ENCODE assay signal across 8 mouse cellular contexts in genomic region chr2:181600828-181601750, GRCm38 (mm10). TPM values are rescaled to one million over a fixed set of nuclear protein-coding genes. Genes with fewer than 3 reads are reported as not detected.
DNase-seq lines count a peak whose midpoint lies in the region; ATAC-seq lines count a peak whose summit lies in the region.

No protein-coding gene starts in this region.

- ATAC-seq in common myeloid progenitor, adult 5-6 weeks (replicated peaks; ENCODE audit: low read depth, poor library complexity, severe bottlenecking): peak; percentile 83
- ATAC-seq in megakaryocyte progenitor cell, adult 5-6 weeks (replicated peaks; ENCODE audit: poor library complexity): peak; percentile 84

- peak; percentile 98 for DNase-seq in ZHBTc4 (ENCODE audit: low read depth, low spot score)
- peak; percentile 94 to 96 for DNase-seq in gastrocnemius, adult 8-10 months (ENCODE audit: low spot score in 2 of 2)
- DNase-seq in induced T-regulatory cell, adult 2 months (ENCODE audit: low read depth): peak; percentile 99
- DNase-seq in left cerebral cortex, adult 9 months (ENCODE audit: low spot score in 2 of 2): peak; percentile 94 to 98
- peak; percentile 97 for DNase-seq in right cerebral cortex, postnatal 14 days
- peak; percentile 89 to 97 for DNase-seq in urinary bladder, postnatal 36 days (ENCODE audit: low spot score in 2 of 2)

RNA-seq across cellular contexts. Expression of gene Samd10, which starts 2.1 kb away (rescaled TPM):
- 0.87 and 1.8 TPM in 2 replicates for total RNA-seq in common myeloid progenitor, adult 5-6 weeks (2017)
- total RNA-seq in gastrocnemius, adult 8-10 months (2022): 1 to 10 TPM; 1.7 to 4.6 (median 3.7) TPM
- total RNA-seq in megakaryocyte progenitor cell, adult 5-6 weeks (2015): 9.0 and 10.9 TPM in 2 replicates
- total RNA-seq in megakaryocyte progenitor cell, adult 5-6 weeks (2017): 2.0 TPM in 2 replicates

RNA-seq across cellular contexts. Expression of gene Zfp512b, which starts 8.5 kb away (rescaled TPM):
- 16.3 and 26.4 TPM in 2 replicates for total RNA-seq in common myeloid progenitor, adult 5-6 weeks (2017)
- 10 to 100 TPM; 15.4 to 21.2 (median 19.3) TPM for total RNA-seq in gastrocnemius, adult 8-10 months (2022)
- 8.1 and 13.5 TPM in 2 replicates for total RNA-seq in megakaryocyte progenitor cell, adult 5-6 weeks (2015)
- total RNA-seq in megakaryocyte progenitor cell, adult 5-6 weeks (2017): 7.6 and 16.4 TPM in 2 replicates

RNA-seq across cellular contexts. Expression of gene Prpf6, which starts 9.4 kb away (rescaled TPM):
- 79.0 and 94.9 TPM in 2 replicates for total RNA-seq in common myeloid progenitor, adult 5-6 weeks (2017)
- total RNA-seq in gastrocnemius, adult 8-10 months (2022): 10 to 100 TPM; 28.8 to 35.0 (median 32.6) TPM
- 19.2 and 20.3 TPM in 2 replicates for total RNA-seq in megakaryocyte progenitor cell, adult 5-6 weeks (2015)
- 79.3 and 93.2 TPM in 2 replicates for total RNA-seq in megakaryocyte progenitor cell, adult 5-6 weeks (2017)

RNA-seq across cellular contexts. Expression of gene Uckl1, which starts 16.4 kb away (rescaled TPM):
- total RNA-seq in common myeloid progenitor, adult 5-6 weeks (2017): 50.7 and 75.4 TPM in 2 replicates
- 10 to 100 TPM; 24.6 to 38.4 (median 28.5) TPM for total RNA-seq in gastrocnemius, adult 8-10 months (2022)
- 72.0 and 87.0 TPM in 2 replicates for total RNA-seq in megakaryocyte progenitor cell, adult 5-6 weeks (2015)
- 54.7 and 67.0 TPM in 2 replicates for total RNA-seq in megakaryocyte progenitor cell, adult 5-6 weeks (2017)

RNA-seq across cellular contexts. Expression of gene Gm29797, which starts 55.7 kb away (rescaled TPM):
- total RNA-seq in common myeloid progenitor, adult 5-6 weeks (2017): not detected in 2 replicates
- not detected for total RNA-seq in gastrocnemius, adult 8-10 months (2022)
- total RNA-seq in megakaryocyte progenitor cell, adult 5-6 weeks (2015): not detected in 2 replicates
- total RNA-seq in megakaryocyte progenitor cell, adult 5-6 weeks (2017): not detected in 2 replicates

Comparison
In these comparisons a context has a peak if more than half of its experiments do, and no peak if none do; other contexts are left out.
1. Peak in every context shown above with its lines: DNase-seq and ATAC-seq.